Mouse (Mus musculus): ENCODE measurements around the gene Lat2.

The Lat2 gene

GRCm38 (mm10) chr5:134613727-134614126, 1.1 kb downstream of the Lat2 start:
- no peak for DNase-seq (ENCODE audit: low read depth, low spot score)

GRCm38 (mm10) chr5:134611810-134612521, 2.9 kb downstream of the Lat2 start:
- peak; percentile 75 for DNase-seq (ENCODE audit: low read depth, low spot score)

GRCm38 (mm10) chr5:134609916-134610643, 4.7 kb downstream of the Lat2 start:
- DNase-seq (ENCODE audit: low read depth, low spot score): no peak

GRCm38 (mm10) chr5:134607121-134607520, 7.7 kb downstream of the Lat2 start:
- DNase-seq (ENCODE audit: low read depth, low spot score): peak; percentile 65

GRCm38 (mm10) chr5:134606314-134606713, 8.5 kb downstream of the Lat2 start:
- no peak for DNase-seq (ENCODE audit: low read depth, low spot score)

GRCm38 (mm10) chr5:134604376-134604775, 10.4 kb downstream of the Lat2 start:
- DNase-seq (ENCODE audit: low read depth, low spot score): no peak

- DNase-seq (ENCODE audit: low read depth, low spot score): no peak
These were observed 17.1 kb downstream of the Lat2 start for GRCm38 (mm10) chr5:134597711-134598110.

GRCm38 (mm10) chr5:134593093-134593492, 21.7 kb downstream of the Lat2 start:
- no peak for DNase-seq (ENCODE audit: low read depth, low spot score)

- no peak for DNase-seq (ENCODE audit: low read depth, low spot score)
These were observed 22.7 kb downstream of the Lat2 start for GRCm38 (mm10) chr5:134592026-134592581.

GRCm38 (mm10) chr5:134589900-134590299, 24.9 kb downstream of the Lat2 start:
- no peak for DNase-seq (ENCODE audit: low read depth, low spot score)

GRCm38 (mm10) chr5:134584798-134585197, 30.0 kb downstream of the Lat2 start:
- DNase-seq (ENCODE audit: low read depth, low spot score): no peak

GRCm38 (mm10) chr5:134583884-134584213, 31.0 kb downstream of the Lat2 start:
- DNase-seq (ENCODE audit: low read depth, low spot score): no peak

- DNase-seq (ENCODE audit: low read depth, low spot score): peak; percentile 56
These were observed 31.6 kb downstream of the Lat2 start for GRCm38 (mm10) chr5:134583006-134583883.

- peak; percentile 98 for DNase-seq (ENCODE audit: low read depth, low spot score)
These were observed 32.5 kb downstream of the Lat2 start for GRCm38 (mm10) chr5:134582221-134582907.

GRCm38 (mm10) chr5:134581146-134581545, 33.7 kb downstream of the Lat2 start, which contains the start of gene Rfc2:
Gene Rfc2, plus strand, starts transcription at chr5:134581366.
- DNase-seq (ENCODE audit: low read depth, low spot score): no peak

GRCm38 (mm10) chr5:134579135-134579534, 35.7 kb downstream of the Lat2 start:
- no peak for DNase-seq (ENCODE audit: low read depth, low spot score)

GRCm38 (mm10) chr5:134577534-134577933, 37.3 kb downstream of the Lat2 start:
- no peak for DNase-seq (ENCODE audit: low read depth, low spot score)

GRCm38 (mm10) chr5:134576517-134577220, 38.2 kb downstream of the Lat2 start:
- DNase-seq (ENCODE audit: low read depth, low spot score): peak; percentile 25

- no peak for DNase-seq (ENCODE audit: low read depth, low spot score)
These were observed 39.0 kb downstream of the Lat2 start for GRCm38 (mm10) chr5:134575833-134576232.

GRCm38 (mm10) chr5:134572508-134573214, 42.2 kb downstream of the Lat2 start:
- no peak for DNase-seq (ENCODE audit: low read depth, low spot score)
